Mouse (Mus musculus) CH12F3 (cell line): Measurements from ENCODE around the gene Hacd4.

ENCODE experiments used
- in situ Hi-C: fragments of 300-500 bp; cut with MboI; formaldehyde crosslinking; loops from 2 replicates; pipeline ENCODE4 v1.14.3; 2020; ENCODE audit warnings: low sequenced_read_pairs

Gene Hacd4

DNA sequence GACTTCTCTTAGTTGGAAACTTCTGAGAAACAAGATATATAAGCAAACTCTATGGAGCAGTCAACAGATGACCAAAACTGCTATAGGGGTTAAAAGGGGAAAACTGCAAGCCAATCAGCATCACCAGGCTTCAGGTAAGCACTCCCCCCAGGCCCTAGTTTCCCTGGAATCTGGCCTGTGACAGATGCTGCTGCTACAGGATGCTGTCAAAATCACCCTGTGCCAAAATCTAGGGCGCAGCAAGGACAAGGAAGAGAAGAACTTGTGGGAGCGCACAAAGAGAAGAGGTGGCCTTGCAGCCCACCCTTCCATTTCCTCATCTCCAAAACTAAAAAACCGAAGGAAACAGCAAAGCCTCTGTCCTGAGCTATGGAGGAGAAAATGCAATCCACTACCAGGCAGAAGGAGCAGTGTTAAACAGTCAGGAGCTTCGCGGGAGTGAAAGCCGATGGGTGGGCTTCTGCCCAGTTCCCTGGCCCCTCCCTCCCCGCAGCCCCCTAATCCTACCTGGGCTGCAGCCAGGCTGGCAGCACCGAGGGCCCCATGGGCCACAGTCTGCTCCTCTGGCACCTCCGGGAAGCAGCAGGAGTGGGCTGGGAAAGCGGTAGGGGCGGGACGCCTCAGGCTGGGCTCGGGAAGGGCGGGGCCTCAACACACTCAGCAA lies at the start of gene Hacd4:
Gene Hacd4, minus strand, starts transcription at position 603 of the 664 bp plus-strand sequence.
- in situ Hi-C loops, result no loop called here

DNA sequence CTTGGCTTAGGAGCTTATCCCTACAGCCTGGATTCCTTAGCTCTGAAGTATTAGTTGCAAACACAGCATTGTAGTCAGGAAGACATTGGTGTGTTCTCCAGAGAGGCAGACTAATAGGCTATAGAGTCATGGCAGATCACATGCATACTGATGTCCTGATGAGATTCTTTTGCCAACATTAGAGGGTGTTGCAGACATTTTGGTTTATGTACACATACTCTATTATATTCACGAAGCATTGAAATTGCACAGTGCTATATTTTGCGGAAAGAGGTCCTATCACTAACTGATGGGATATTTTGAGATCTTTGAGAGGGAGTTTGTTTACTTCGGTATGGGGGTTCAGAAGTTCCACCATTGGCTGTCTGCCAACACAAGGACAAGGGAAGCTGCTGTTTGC lies 49.4 kb upstream of the Hacd4 start:
- in situ Hi-C loops, result no loop called here

- in situ Hi-C loops, result no loop called here
Measured at GRCm38 (mm10) chr4:88480130-88480529, 41.4 kb upstream of the Hacd4 start.

GRCm38 (mm10) chr4:88478809-88479186 lies 40.1 kb upstream of the Hacd4 start:
- in situ Hi-C loops, result no loop called here

DNA sequence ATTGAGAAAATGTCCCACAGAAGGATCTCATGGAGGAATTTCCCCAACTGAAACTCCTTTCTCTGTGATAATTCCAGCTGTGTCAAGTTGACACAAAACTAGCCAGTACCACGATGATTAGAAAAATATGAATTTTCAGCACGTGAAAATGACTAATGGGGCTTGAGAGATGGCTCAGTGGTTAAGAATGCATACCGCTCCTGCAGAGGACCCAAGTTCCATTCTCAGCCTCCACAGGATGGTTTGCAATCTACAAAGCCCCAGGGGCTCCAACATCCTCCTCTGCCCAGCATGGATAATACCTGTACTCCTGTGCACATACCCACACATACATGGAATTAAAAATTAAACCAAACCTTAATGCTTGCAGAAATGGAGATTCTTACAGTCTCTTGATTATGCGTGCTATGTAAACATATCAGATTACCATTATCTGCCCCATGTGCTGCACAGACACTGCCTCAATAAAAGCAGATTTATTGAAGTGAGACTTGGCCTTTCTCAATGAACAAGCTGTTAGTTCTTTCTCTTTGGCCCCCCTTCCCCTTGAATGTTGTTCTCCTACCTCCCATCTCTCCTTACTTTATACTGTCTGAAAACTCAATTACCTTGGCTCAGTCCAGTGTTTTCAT lies 39.6 kb upstream of the Hacd4 start:
- in situ Hi-C loops, result no loop called here

GRCm38 (mm10) chr4:88476511-88477210 lies 37.9 kb upstream of the Hacd4 start:
- in situ Hi-C loops, result no loop called here

- in situ Hi-C loops, result no loop called here
Measured at GRCm38 (mm10) chr4:88476084-88476483, 37.4 kb upstream of the Hacd4 start.

DNA sequence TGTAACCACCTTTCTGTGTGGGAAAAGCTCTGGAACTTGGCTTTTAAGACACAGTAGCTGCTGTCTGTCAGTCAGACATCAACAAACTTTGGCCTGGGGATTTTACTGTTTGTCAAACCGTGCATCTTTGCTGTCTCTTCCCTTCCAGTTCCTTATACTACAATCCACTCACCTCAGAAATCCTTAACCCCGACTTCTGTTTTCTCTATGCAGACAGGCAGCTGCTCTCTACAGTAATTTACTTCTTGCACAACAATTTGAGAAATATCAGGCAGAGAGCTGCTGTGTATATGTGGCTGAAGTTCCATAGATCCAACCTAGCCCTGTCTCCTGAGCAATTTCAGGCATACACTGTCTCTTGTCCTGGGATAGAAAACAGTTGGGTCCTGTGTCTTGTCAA lies 32.8 kb upstream of the Hacd4 start:
- in situ Hi-C loops, result no loop called here

DNA sequence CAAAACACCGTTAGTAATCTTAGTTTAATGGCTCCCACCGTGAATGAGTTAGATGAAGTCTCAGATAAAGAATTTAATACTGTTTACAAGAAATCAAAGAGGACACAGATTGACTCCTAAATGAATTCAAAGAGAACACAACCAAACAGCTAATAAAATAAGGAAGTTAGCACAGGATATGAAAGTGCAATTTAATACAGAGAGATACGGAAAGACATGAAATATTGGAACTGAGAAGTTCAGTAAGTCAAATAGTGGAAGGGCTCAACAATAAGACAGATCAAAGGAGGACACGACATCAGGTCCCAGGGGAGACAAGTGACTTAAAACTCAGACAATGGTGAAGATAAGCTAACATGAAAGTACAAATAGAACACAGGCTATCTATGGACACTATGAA lies 25.8 kb upstream of the Hacd4 start:
- in situ Hi-C loops, result no loop called here

- in situ Hi-C loops, result no loop called here
Measured at GRCm38 (mm10) chr4:88462981-88463646, 24.4 kb upstream of the Hacd4 start.

DNA sequence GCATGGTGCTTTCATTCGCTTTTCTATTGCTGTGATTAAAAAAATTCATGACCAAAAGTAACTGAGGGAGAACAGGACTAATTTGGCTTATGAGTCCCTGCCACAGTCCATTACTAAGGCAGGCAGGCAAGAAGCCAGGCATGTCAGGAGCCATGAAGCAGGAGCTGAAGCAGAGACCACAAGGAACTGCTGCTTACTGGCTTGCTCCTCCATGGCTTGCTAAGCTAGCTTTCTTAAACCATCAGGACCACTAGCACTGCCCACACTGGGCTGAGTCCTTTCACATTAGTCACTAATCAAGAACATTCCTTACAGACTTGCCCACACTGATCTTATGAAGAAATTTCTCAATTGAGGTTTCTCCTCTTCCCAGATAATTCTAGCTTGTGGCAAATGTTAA lies 23.8 kb upstream of the Hacd4 start:
- in situ Hi-C loops, result no loop called here

- in situ Hi-C loops, result no loop called here
Measured at GRCm38 (mm10) chr4:88461315-88461714, 22.6 kb upstream of the Hacd4 start.

- in situ Hi-C loops, result no loop called here
Measured at GRCm38 (mm10) chr4:88458673-88459072, 19.9 kb upstream of the Hacd4 start.

GRCm38 (mm10) chr4:88458093-88458492 lies 19.4 kb upstream of the Hacd4 start:
- in situ Hi-C loops, result no loop called here

- in situ Hi-C loops, result no loop called here
Measured at GRCm38 (mm10) chr4:88450087-88450765, 11.5 kb upstream of the Hacd4 start.

DNA sequence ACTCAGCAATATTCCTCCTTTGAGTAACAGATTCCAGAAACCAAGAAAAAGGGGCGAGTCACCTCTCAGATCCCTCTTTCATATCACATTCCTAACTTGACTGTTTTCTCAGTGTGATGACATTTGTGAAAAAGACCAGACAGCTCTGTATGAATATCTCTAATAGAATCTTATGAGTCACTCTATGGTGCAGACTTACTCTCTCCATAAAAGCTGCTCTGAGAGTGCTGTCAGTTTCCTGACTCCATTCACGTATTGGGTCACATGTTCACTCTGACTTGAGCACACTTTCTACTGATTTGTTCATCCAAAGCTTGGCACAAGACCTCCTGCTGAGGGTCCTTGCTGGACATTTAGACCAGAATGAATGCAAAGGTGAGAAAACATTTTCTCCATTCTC lies 10.2 kb upstream of the Hacd4 start:
- in situ Hi-C loops, result no loop called here

- in situ Hi-C loops, result no loop called here
Measured at GRCm38 (mm10) chr4:88440814-88441213, 2.1 kb upstream of the Hacd4 start.

DNA sequence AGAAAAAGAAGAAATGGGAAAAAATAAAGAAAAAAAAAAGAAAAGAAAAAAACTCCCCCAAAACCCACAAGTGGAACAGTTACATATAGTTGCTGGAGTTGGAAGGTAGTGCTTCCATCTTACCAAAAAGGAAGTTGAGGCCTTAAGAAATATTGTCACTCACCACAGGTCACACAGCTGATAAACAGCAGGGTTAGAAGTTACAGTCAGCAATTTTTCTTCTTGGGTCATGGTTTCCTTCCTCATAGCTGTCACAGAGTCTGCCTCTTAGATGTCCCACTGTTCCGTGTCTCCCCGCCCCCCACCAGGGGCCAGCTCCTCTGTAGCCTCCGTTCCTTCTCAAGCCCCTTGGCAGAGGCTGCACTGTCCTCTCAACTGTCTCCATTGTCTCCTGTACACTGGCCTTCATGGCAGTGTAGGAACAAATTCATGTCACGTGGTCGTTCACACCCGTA lies 968 bp upstream of the Hacd4 start:
- in situ Hi-C loops, result no loop called here

DNA sequence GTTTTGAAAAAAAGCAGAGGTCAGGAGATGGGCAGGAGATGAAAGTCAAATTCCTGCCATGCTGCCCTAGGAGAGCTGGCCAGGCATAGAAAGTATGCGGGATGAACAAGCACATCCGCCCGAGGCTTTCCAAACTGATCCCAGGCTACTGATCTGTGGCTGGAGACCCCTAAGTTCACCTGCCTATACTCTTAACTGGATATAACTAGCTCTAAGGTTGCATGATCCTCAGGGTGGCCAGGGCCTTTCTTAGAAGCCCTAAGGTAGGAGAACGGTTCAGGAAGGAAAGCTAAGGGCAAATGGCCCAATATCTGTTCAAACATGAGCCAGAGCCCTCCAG lies 232 bp upstream of the Hacd4 start:
- in situ Hi-C loops, result no loop called here

GRCm38 (mm10) chr4:88437917-88438316 lies 811 bp downstream of the Hacd4 start:
- in situ Hi-C loops, result no loop called here

GRCm38 (mm10) chr4:88437166-88437565 lies 1.6 kb downstream of the Hacd4 start:
- in situ Hi-C loops, result no loop called here
